Mouse (Mus musculus) layer of hippocampus, adult 9-10 months (tissue): ENCODE data around the gene Sult4a1.

Source experiments
- DNase-seq: peaks from one replicate; pipeline ENCODE4 v3.0.0; 2022; ENCODE audit warnings: low spot score

Sult4a1 gene

DNA sequence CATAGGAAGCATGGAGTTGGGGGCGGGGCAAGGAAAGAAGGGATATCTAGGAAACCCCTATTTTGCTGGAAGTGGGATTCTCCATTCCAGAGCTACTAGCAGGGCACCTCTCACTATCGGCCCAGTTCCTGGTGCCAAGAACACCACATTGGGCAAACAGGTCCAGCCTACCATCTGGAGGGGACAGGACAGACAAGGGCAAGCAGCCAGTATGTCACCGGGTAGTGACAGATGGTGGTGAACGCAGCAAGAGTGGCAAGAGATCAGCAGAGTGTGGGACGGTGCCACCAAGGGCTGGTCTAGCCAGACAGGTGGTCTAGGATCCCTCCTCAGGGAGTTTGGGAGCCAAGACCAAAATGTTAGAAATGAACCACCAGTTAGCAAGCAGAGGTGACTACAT lies 68.5 kb downstream of the Sult4a1 start:
- DNase-seq: no peak
